Mouse (Mus musculus) cerebellum, adult 2 months (tissue): ENCODE data around the gene Frrs1l.

Experiments
- CTCF ChIP-seq: fragments of 200-500 bp; IDR thresholded peaks from 2 replicates; pipeline ENCODE4 v1.5.1; 2011; ENCODE audit warnings: low read depth, mild to moderate bottlenecking, control low read depth, low read length, moderate library complexity, borderline replicate concordance; ENCODE audit not compliant: insufficient read depth
- POLR2A ChIP-seq: fragments of 200-500 bp; IDR thresholded peaks from 2 replicates; pipeline ENCODE4 v1.6.1; 2011; ENCODE audit warnings: low read length, control low read depth, borderline replicate concordance; ENCODE audit not compliant: insufficient read depth

GRCm38 (mm10) chr4:56946641-56947640, 43.2 kb downstream of the Frrs1l start, which contains the start of gene Tmem245:
- TF ChIP-seq CTCF (no peak), POLR2A (peak; percentile 64)
